Mouse (Mus musculus): ENCODE data around the gene Tinf2. TPM values are rescaled to one million over a fixed set of nuclear protein-coding genes. Genes with fewer than 3 reads are reported as not detected.

Tinf2 gene
- total RNA-seq, 2 experiments from 2014 or later: 14.1 to 16.3 TPM

- Histone ChIP-seq H3K27ac (no peak within 1 kb of the TSS), H3K4me3 (no peak within 1 kb of the TSS)
- no peak for DNase-seq (ENCODE audit: extremely low spot score in 1 of 2, low spot score in 2 of 2)
- TF ChIP-seq CTCF (IDR thresholded peaks at IDR 0.05): no peak
- intact Hi-C loops (cut with DNase I): no loop called here
Observed at GRCm38 (mm10) chr14:55649884-55650283, 31.7 kb downstream of the Tinf2 start, which contains the start of gene Tssk4. Gene Tssk4 (plus strand): TSS chr14:55650184.

GRCm38 (mm10) chr14:55644261-55644888 is 37.2 kb downstream of the Tinf2 start:
- Histone ChIP-seq H3K27ac (no peak overlapping the region), H3K4me3 (peak overlapping the region; percentile 91)
- intact Hi-C loops (cut with DNase I): no loop called here
- no peak for DNase-seq (ENCODE audit: extremely low spot score in 1 of 2, low spot score in 2 of 2)
- TF ChIP-seq CTCF (IDR thresholded peaks at IDR 0.05): no peak

DNA sequence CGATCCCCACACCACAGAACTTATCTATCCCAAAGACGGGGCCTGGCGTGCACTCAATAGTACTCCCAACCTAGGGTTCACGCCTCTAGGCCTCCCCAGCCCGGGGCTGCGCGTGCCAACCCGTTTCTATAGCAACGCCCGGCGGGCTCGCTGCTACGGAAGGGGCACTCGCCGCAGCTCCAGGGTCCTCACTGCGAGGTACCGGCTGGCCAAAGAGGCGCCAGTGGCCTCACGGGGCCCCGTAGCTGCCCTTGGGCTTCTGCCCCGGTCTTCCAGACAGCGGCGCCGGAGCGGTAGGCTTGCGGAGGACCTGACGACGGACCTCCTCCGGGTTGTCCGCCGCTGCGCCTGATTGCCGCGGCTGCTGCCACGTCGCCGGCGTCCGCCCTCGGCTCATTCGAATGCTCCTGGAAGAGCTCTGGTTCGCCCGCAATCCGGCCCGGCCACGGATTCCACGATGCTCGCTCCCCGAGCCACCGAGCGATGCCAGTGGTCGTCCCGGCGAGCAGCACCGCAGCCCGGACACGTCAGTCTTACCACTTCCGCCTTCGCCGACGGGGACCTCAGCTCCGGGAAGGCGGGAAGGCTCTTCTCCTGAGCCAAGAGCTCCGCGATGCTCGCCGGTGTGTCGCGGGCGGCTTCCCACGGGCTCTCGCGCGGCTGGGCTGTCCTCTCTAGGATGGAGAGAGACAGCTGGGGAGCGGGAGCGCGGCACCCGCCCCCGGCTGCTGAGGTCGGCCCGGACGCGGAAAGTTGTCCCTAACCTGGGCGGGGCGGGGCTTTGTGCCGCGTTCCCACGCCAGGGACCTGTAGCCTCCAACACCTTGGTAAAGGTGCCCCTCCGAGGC is 38.3 kb downstream of the Tinf2 start, which contains the start of gene Tm9sf1:
Tm9sf1 (minus strand) TSS at position 747 of the 848 bp plus-strand sequence.
- Histone ChIP-seq H3K4me3 (peak within 1 kb of the TSS; percentile 91), H3K27ac (peak within 1 kb of the TSS; percentile 99)
- no peak for TF ChIP-seq CTCF (IDR thresholded peaks at IDR 0.05)
- intact Hi-C loops (cut with DNase I): no loop called here
- peak; percentile 82 to 87 for DNase-seq (ENCODE audit: extremely low spot score in 1 of 2, low spot score in 2 of 2)

DNA sequence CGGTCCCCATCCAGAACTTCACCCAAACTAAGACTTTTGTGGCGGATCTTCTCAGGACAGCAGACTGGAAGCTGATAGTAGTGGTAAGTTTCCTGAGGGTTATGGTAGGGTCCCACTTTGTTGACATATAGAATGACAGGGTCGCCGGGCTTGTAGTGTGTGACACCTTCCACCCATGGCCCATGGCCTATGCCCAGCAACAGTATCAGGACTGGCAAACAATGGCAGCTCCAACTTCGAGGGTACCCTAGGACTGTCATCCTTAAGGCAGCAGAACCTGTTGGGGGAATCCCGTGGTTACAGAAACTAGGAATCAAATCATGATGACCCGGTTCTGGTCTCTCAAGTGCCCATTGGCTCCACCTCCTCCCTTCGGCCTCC is 39.0 kb downstream of the Tinf2 start:
- intact Hi-C loops (cut with DNase I): no loop called here
- Histone ChIP-seq H3K4me3 (peak overlapping the region; percentile 91), H3K27ac (peak overlapping the region; percentile 99)
- no peak for DNase-seq (ENCODE audit: extremely low spot score in 1 of 2, low spot score in 2 of 2)
- TF ChIP-seq CTCF (IDR thresholded peaks at IDR 0.05): no peak

DNA sequence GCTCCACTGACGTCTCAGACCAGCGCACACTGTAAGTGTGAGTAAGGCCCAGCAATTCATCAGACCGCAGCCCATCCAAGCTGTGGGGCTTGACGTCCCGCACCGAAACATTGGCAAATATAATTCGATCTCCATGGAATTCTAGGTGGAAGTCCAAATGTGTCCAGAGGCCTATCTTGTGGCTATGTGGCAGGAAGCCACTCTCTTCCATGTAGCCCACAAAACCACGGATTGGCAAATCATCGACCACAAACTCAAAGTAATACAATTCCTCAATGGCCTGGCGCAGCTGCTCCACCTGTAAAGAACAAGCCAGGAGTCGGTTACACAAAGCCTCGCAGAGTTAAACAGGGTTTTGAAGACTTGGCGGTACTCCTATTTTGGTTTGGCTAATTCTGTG is 40.3 kb downstream of the Tinf2 start:
- Histone ChIP-seq H3K4me3 (no peak overlapping the region), H3K27ac (no peak overlapping the region)
- intact Hi-C loops (cut with DNase I): no loop called here
- DNase-seq (ENCODE audit: extremely low spot score in 1 of 2, low spot score in 2 of 2): no peak
- no peak for TF ChIP-seq CTCF (IDR thresholded peaks at IDR 0.05)

- DNase-seq (ENCODE audit: extremely low spot score in 1 of 2, low spot score in 2 of 2): no peak
- intact Hi-C loops (cut with DNase I): no loop called here
- Histone ChIP-seq H3K27ac (no peak overlapping the region), H3K4me3 (no peak overlapping the region)
- TF ChIP-seq CTCF (IDR thresholded peaks at IDR 0.05): no peak
Observed at GRCm38 (mm10) chr14:55640816-55641215, 40.8 kb downstream of the Tinf2 start.

GRCm38 (mm10) chr14:55637795-55638194 is 43.8 kb downstream of the Tinf2 start, which contains the start of gene Gm49378:
Gene Gm49378 (minus strand): TSS chr14:55637895.
- Histone ChIP-seq H3K27ac (no peak within 1 kb of the TSS), H3K4me3 (no peak within 1 kb of the TSS)
- intact Hi-C loops (cut with DNase I): no loop called here
- TF ChIP-seq CTCF (IDR thresholded peaks at IDR 0.05): no peak
- no peak for DNase-seq (ENCODE audit: extremely low spot score in 1 of 2, low spot score in 2 of 2)

GRCm38 (mm10) chr14:55635523-55636007 is 46.1 kb downstream of the Tinf2 start, which contains the start of gene Ipo4:
Gene Ipo4 (minus strand): TSS chr14:55635957.
- no peak for TF ChIP-seq CTCF (IDR thresholded peaks at IDR 0.05)
- intact Hi-C loops (cut with DNase I): no loop called here
- peak; percentile 86 to 88 for DNase-seq (ENCODE audit: extremely low spot score in 1 of 2, low spot score in 2 of 2)
- H3K4me3 ChIP-seq: peak within 1 kb of the TSS; percentile 94
- H3K27ac ChIP-seq: peak within 1 kb of the TSS; percentile 85

- H3K4me3 ChIP-seq: peak overlapping the region; percentile 94
- peak in 1 of 2 experiments; percentile 34 for DNase-seq (ENCODE audit: extremely low spot score in 1 of 2, low spot score in 2 of 2)
- TF ChIP-seq CTCF (IDR thresholded peaks at IDR 0.05): no peak
- intact Hi-C loops (cut with DNase I): no loop called here
- peak overlapping the region; percentile 85 for H3K27ac ChIP-seq
Observed at GRCm38 (mm10) chr14:55634874-55635522, 46.6 kb downstream of the Tinf2 start.

DNA sequence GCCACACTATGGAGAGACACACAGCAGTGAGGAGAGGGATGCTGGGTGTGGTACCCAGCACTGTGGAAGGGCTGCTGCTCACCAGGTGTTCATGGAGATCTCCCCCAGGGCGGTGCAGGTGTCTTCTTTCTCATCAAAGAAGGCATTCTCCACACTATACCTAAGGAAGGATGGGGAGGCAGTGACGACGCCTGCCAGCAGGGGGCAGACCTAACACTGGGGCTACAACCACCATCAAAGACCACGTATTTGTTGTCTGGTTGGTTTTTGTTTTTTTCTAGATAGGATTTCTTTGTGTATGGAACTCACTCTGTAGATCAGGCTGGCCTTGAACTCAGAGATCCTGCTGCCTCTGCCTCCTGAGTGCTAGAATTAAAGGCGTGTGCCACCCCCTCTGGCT is 52.3 kb downstream of the Tinf2 start:
- no peak overlapping the region for H3K4me3 ChIP-seq
- peak; percentile 79 for TF ChIP-seq CTCF (IDR thresholded peaks at IDR 0.05)
- intact Hi-C loops (cut with DNase I): no loop called here
- DNase-seq (ENCODE audit: extremely low spot score in 1 of 2, low spot score in 2 of 2): peak in 1 of 2 experiments; percentile 33
- H3K27ac ChIP-seq: no peak overlapping the region

DNA sequence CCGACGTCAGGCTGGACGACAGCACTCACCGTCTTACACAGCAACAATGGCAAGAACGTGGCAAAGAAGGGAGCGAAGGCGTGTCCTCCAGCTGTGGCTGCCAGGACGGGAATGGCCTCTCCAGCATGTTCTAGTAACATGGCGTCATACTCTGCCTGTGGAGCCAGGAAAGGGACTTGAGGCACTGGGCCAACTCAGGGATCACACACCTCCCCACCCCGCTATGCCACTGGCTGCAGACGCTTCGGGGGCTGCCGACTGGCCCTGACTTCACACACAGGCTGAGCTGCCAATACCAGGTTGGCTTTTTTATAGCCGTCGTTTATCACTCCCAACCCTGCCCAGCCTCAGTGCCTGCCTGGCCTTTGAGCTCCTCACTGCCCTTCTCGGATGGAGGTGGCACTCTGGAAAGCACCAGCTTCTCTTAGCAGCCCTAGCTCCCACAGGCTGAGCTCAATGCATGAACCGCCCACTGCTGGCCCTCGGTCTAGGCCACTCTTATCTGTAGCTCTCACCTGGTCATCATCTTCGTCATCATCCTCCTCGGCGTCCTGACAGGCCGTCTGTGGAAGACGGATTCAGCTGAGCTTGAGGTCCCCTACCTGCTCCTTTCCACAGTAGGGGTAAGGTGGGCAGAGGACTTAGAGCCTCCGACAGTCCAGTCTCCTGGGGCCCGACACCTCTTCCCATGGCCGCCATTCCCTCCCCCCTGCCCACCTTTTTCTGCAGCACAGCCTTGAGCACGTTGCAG is 53.4 kb downstream of the Tinf2 start:
- intact Hi-C loops (cut with DNase I): no loop called here
- no peak overlapping the region for H3K27ac ChIP-seq
- no peak for DNase-seq (ENCODE audit: extremely low spot score in 1 of 2, low spot score in 2 of 2)
- H3K4me3 ChIP-seq: no peak overlapping the region
- no peak for TF ChIP-seq CTCF (IDR thresholded peaks at IDR 0.05)

Other genes starting within 250 kb of the Tinf2 start
- 10 to 100 TPM; 16.8 to 20.4 TPM for gene Dhrs4, start 203.1 kb downstream of the Tinf2 start, total RNA-seq (2021)
- 10 to 100 TPM; 48.6 to 55.8 TPM for gene Carmil3, start 191.2 kb downstream of the Tinf2 start, total RNA-seq (2021)
- gene Cpne6, start 171.4 kb downstream of the Tinf2 start, total RNA-seq (2021): 100 to 1,000 TPM; 209 to 225 TPM
- under 1 TPM; 0.29 to 0.84 TPM for gene Nrl, start 156.8 kb downstream of the Tinf2 start, total RNA-seq (2021)
- 10 to 100 TPM; 31.1 to 36.0 TPM for gene Pck2, start 141.6 kb downstream of the Tinf2 start, total RNA-seq (2021)
- 10 to 100 TPM; 76.8 to 80.8 TPM for gene Dcaf11, start 121.8 kb downstream of the Tinf2 start, total RNA-seq (2021)
- gene A730061H03Rik, start 121.4 kb downstream of the Tinf2 start, total RNA-seq (2021): 1 to 10 TPM in 1 of 2 experiments, under 1 TPM in 1; 0.86 to 1.8 TPM
- gene Fitm1, start 106.2 kb downstream of the Tinf2 start, total RNA-seq (2021): not detected
- gene Psme1, start 103.7 kb downstream of the Tinf2 start, total RNA-seq (2021): 10 to 100 TPM; 46.8 to 51.6 TPM
- gene Emc9, start 96.5 kb downstream of the Tinf2 start, total RNA-seq (2021): 10 to 100 TPM; 49.8 to 50.3 TPM
- gene Psme2, start 90.7 kb downstream of the Tinf2 start, total RNA-seq (2021): 10 to 100 TPM; 46.0 to 60.3 TPM
- gene Rnf31, start 90.1 kb downstream of the Tinf2 start, total RNA-seq (2021): 10 to 100 TPM; 40.9 to 43.4 TPM
- 10 to 100 TPM; 13.0 to 16.4 TPM for gene Irf9, start 78.2 kb downstream of the Tinf2 start, total RNA-seq (2021)
- gene Rec8, start 63.8 kb downstream of the Tinf2 start, total RNA-seq (2021): 1 to 10 TPM; 2.7 to 2.8 TPM
- gene Ipo4, start 45.9 kb downstream of the Tinf2 start, total RNA-seq (2021): 100 to 1,000 TPM; 118 to 130 TPM
- gene Gm49378, start 43.9 kb downstream of the Tinf2 start, total RNA-seq (2021): 1 to 10 TPM; 3.5 to 6.1 TPM
- 10 to 100 TPM; 37.8 to 41.0 TPM for gene Tm9sf1, start 38.0 kb downstream of the Tinf2 start, total RNA-seq (2021)
- 1 to 10 TPM in 1 of 2 experiments, under 1 TPM in 1; 0.91 to 1.2 TPM for gene Tssk4, start 31.6 kb downstream of the Tinf2 start, total RNA-seq (2021)
- 10 to 100 TPM; 40.6 to 41.6 TPM for gene Mdp1, start 21.3 kb downstream of the Tinf2 start, total RNA-seq (2021)
- 10 to 100 TPM; 21.1 to 23.2 TPM for gene Gmpr2, start 9.9 kb downstream of the Tinf2 start, total RNA-seq (2021)
- gene Nedd8, start 9.7 kb downstream of the Tinf2 start, total RNA-seq (2021): 100 to 1,000 TPM; 294 to 309 TPM
- not detected for gene Tgm1, start 32.1 kb upstream of the Tinf2 start, total RNA-seq (2021)
- 10 to 100 TPM; 50.2 to 51.3 TPM for gene Rabggta, start 40.4 kb upstream of the Tinf2 start, total RNA-seq (2021)
- gene Dhrs1, start 63.9 kb upstream of the Tinf2 start, total RNA-seq (2021): 10 to 100 TPM; 76.5 to 88.8 TPM
- 10 to 100 TPM in 1 of 2 experiments, 1 to 10 TPM in 1; 9.6 to 12.9 TPM for gene Nop9, start 63.9 kb upstream of the Tinf2 start, total RNA-seq (2021)
- gene Cideb, start 76.6 kb upstream of the Tinf2 start, total RNA-seq (2021): 1 to 10 TPM; 2.5 to 2.7 TPM
- under 1 TPM; 0.33 to 0.38 TPM for gene Ltb4r2, start 79.6 kb upstream of the Tinf2 start, total RNA-seq (2021)
- gene Ltb4r1, start 84.1 kb upstream of the Tinf2 start, total RNA-seq (2021): under 1 TPM; 0.33 to 0.50 TPM
- gene Adcy4, start 102.3 kb upstream of the Tinf2 start, total RNA-seq (2021): 1 to 10 TPM; 3.0 to 6.3 TPM
- 1 to 10 TPM; 1.2 to 1.3 TPM for gene Ripk3, start 107.0 kb upstream of the Tinf2 start, total RNA-seq (2021)
- gene Nfatc4, start 141.3 kb upstream of the Tinf2 start, total RNA-seq (2021): 1 to 10 TPM; 1.1 to 2.6 TPM
- 1 to 10 TPM; 6.4 to 8.4 TPM for gene Nynrin, start 172.2 kb upstream of the Tinf2 start, total RNA-seq (2021)
- gene Cbln3, start 202.6 kb upstream of the Tinf2 start, total RNA-seq (2021): under 1 TPM; 0.20 to 0.26 TPM
- gene Khnyn, start 203.1 kb upstream of the Tinf2 start, total RNA-seq (2021): 10 to 100 TPM; 11.9 to 12.0 TPM
- gene Sdr39u1, start 218.5 kb upstream of the Tinf2 start, total RNA-seq (2021): 10 to 100 TPM; 91.3 to 96.9 TPM

Measured in left cerebral cortex, adult 2 months (tissue).